Mouse (Mus musculus): ENCODE data around the gene Mov10. TPM values are rescaled to one million over a fixed set of nuclear protein-coding genes. Genes with fewer than 3 reads are reported as not detected.
"Not testable (repeated sequence)": the region's sequence is repeated elsewhere in the genome, so short reads cannot be mapped to it uniquely, and the experiment has no call there.

Gene Mov10
- total RNA-seq (2014; rRNA removed) (7.9 and 18.2 TPM in 2 replicates), polyA plus RNA-seq (2015; fragmentation: Nextera tagmentation; extraction: Ambion mirVana) (6.1 and 7.7 TPM in 2 replicates)

- no peaks in the 10 kb centered on the region for H3K27me3 ChIP-seq (ENCODE audit: insufficient read depth, low read length)
- peak within 1 kb of the TSS; percentile 84 for H3K4me3 ChIP-seq (ENCODE audit: low read depth, low read length)
- H3K9ac ChIP-seq (replicated peaks; ENCODE audit: low read length, poor library complexity, severe bottlenecking) = peak within 1 kb of the TSS; percentile 84
- DNase-seq (ENCODE audit: low spot score) (peak; percentile 70), ATAC-seq (ENCODE audit: low FRiP score) (peak; percentile 72)
- H3K36me3 ChIP-seq (ENCODE audit: insufficient read depth, low read length) = peaks cover 2% of the 10 kb centered on the region; the same call in 1 of the 2 replicates
- H3K4me2 ChIP-seq (ENCODE audit: low read depth, low read length, poor library complexity, severe bottlenecking) = peak within 1 kb of the TSS; percentile 96
- H3K9me3 ChIP-seq (ENCODE audit: low read length) = no peaks in the 10 kb centered on the region
- H3K27ac ChIP-seq (ENCODE audit: low read depth, low read length) = peak within 1 kb of the TSS; percentile 68
- no peak for TF ChIP-seq CTCF (IDR thresholded peaks at IDR 0.05)
- peaks cover 3% of the 10 kb centered on the region; the same call in 1 of the 2 replicates for H3K4me1 ChIP-seq (ENCODE audit: insufficient read depth, low read length)
- under 1% methylated on average over 35 of the region's 40 CpGs for WGBS
Measured at GRCm38 (mm10) chr3:104817991-104818748, at the start of gene Mov10. Mov10 (minus strand) TSS chr3:104818563.

GRCm38 (mm10) chr3:104866674-104867073 is 48.3 kb upstream of the Mov10 start:
- not testable (repeated sequence) for H3K27me3 ChIP-seq (ENCODE audit: insufficient read depth, low read length); H3K27ac ChIP-seq (ENCODE audit: low read depth, low read length); DNase-seq (ENCODE audit: low spot score); H3K4me2 ChIP-seq (ENCODE audit: low read depth, low read length, poor library complexity, severe bottlenecking); H3K9me3 ChIP-seq (ENCODE audit: low read length); H3K4me3 ChIP-seq (ENCODE audit: low read depth, low read length); H3K9ac ChIP-seq (replicated peaks; ENCODE audit: low read length, poor library complexity, severe bottlenecking); ATAC-seq (ENCODE audit: low FRiP score)
- peaks cover 12% of the 10 kb centered on the region; the same call in 1 of the 2 replicates for H3K4me1 ChIP-seq (ENCODE audit: insufficient read depth, low read length)
- peaks cover 12% of the 10 kb centered on the region; the same call in 1 of the 2 replicates for H3K36me3 ChIP-seq (ENCODE audit: insufficient read depth, low read length)

GRCm38 (mm10) chr3:104865341-104865788 is 47.0 kb upstream of the Mov10 start:
- Histone ChIP-seq H3K4me2 (ENCODE audit: low read depth, low read length, poor library complexity, severe bottlenecking) (peak overlapping the region; percentile 83), H3K27me3 (ENCODE audit: insufficient read depth, low read length) (no peaks in the 10 kb centered on the region), H3K9me3 (ENCODE audit: low read length) (no peaks in the 10 kb centered on the region), H3K27ac (ENCODE audit: low read depth, low read length) (peak overlapping the region; percentile 96), H3K4me3 (ENCODE audit: low read depth, low read length) (peak overlapping the region; percentile 98), H3K9ac (replicated peaks; ENCODE audit: low read length, poor library complexity, severe bottlenecking) (peak overlapping the region; percentile 91), H3K36me3 (ENCODE audit: insufficient read depth, low read length) (0 out of 2 replicates have a peak, but pooled peaks cover 2% of the 10 kb centered on the region), H3K4me1 (ENCODE audit: insufficient read depth, low read length) (peaks cover 17% of the 10 kb centered on the region; the same call in 1 of the 2 replicates)
- ATAC-seq (ENCODE audit: low FRiP score) (0 out of 2 replicates have a peak, but pooled peaks have one; percentile 1), DNase-seq (ENCODE audit: low spot score) (no peak)
- WGBS = 0% methylated on average over 12 of the region's 12 CpGs
- no peak for TF ChIP-seq CTCF (IDR thresholded peaks at IDR 0.05)

GRCm38 (mm10) chr3:104864651-104865340 is 46.4 kb upstream of the Mov10 start:
- peak; percentile 91 for DNase-seq (ENCODE audit: low spot score)

DNA sequence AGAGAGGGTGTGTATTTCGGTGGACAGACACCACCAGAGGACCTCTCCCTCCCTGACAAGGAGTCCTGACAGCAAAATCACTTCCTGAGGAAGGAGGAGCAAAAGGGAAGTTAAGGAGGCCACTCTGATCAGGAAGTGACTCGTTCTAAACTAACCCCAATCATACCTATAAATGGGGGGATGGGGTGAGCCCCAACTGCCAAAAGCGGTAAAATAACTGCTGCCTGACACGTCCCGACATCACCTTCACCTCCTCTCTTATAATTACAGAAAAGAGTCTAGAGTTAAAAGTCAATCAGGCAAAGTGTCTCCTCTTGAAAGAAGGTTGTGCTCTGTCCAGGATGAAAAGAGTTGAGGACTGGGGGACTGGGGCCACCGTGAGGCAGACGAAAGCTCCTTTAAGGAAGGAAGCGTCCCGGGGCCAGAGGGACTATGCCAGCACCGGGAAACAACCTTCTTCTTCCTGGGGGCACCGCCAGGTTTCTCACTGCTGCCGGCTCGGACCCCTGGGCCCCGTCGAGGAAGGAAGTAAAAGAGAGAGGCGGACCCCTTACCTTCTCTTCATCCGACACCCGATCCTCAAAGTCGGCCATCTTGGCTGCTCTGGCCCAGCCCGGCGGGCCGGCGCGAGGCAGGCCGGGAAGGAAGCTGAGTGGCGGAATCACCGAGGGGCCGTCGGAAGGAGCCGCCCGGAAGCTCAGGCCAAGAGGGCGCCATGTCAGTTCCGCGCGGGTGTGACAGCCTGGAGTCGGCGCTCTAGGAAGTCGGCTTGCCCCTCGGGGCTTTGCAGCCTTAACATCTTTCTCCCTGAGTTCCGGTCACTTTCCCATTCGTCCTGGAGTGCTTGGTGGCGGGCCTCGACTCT is 45.7 kb upstream of the Mov10 start, which contains the start of the genes St7l and Capza1:
TSS of gene St7l (plus strand) at position 220 of the 865 bp plus-strand sequence.
TSS of gene Capza1 (minus strand) at position 720 of the 865 bp plus-strand sequence.
- ATAC-seq (ENCODE audit: low FRiP score) (peak; percentile 98), DNase-seq (ENCODE audit: low spot score) (peak; percentile 94)
- Histone ChIP-seq H3K9me3 (ENCODE audit: low read length) (no peaks in the 10 kb centered on the region), H3K4me3 (ENCODE audit: low read depth, low read length) (peak within 1 kb of the TSS; percentile 98), H3K4me1 (ENCODE audit: insufficient read depth, low read length) (peaks cover 17% of the 10 kb centered on the region; the same call in 1 of the 2 replicates), H3K27ac (ENCODE audit: low read depth, low read length) (peak within 1 kb of the TSS; percentile 96), H3K4me2 (ENCODE audit: low read depth, low read length, poor library complexity, severe bottlenecking) (peak within 1 kb of the TSS; percentile 83), H3K9ac (replicated peaks; ENCODE audit: low read length, poor library complexity, severe bottlenecking) (peak within 1 kb of the TSS; percentile 91), H3K27me3 (ENCODE audit: insufficient read depth, low read length) (no peaks in the 10 kb centered on the region), H3K36me3 (ENCODE audit: insufficient read depth, low read length) (no peaks in the 10 kb centered on the region)
- under 1% methylated on average over 42 of the region's 43 CpGs for WGBS
- peak; percentile 38 for TF ChIP-seq CTCF (IDR thresholded peaks at IDR 0.05)

More at GRCm38 (mm10) chr3:104864651-104865340, 46.4 kb upstream of the Mov10 start:
- Histone ChIP-seq H3K36me3 (ENCODE audit: insufficient read depth, low read length) (no peaks in the 10 kb centered on the region), H3K4me1 (ENCODE audit: insufficient read depth, low read length) (peaks cover 17% of the 10 kb centered on the region; the same call in 1 of the 2 replicates), H3K27me3 (ENCODE audit: insufficient read depth, low read length) (no peaks in the 10 kb centered on the region), H3K27ac (ENCODE audit: low read depth, low read length) (peak overlapping the region; percentile 96), H3K9me3 (ENCODE audit: low read length) (no peaks in the 10 kb centered on the region), H3K4me3 (ENCODE audit: low read depth, low read length) (peak overlapping the region; percentile 98), H3K9ac (replicated peaks; ENCODE audit: low read length, poor library complexity, severe bottlenecking) (peak overlapping the region; percentile 91), H3K4me2 (ENCODE audit: low read depth, low read length, poor library complexity, severe bottlenecking) (peak overlapping the region; percentile 83)
- 0% methylated on average over 48 of the region's 48 CpGs for WGBS
- TF ChIP-seq CTCF (IDR thresholded peaks at IDR 0.05) = peak; percentile 35
- peak; percentile 91 for ATAC-seq (ENCODE audit: low FRiP score)

All from midbrain, postnatal 0 days (tissue).